Mouse (Mus musculus) intestine, postnatal 0 days (tissue): ENCODE measurements around the gene Nme6. TPM values are rescaled to one million over a fixed set of nuclear protein-coding genes. Genes with fewer than 3 reads are reported as not detected.
A peak's percentile ranks its signal among the peaks of the same experiment; 100 is the strongest.
"Not testable (repeated sequence)": the region's sequence is repeated elsewhere in the genome, so short reads cannot be mapped to it uniquely, and the experiment has no call there.

Experiments used
- ATAC-seq: fragments of 200-750 bp; cut with Nextera tagmentation; 2 replicates; pipeline ENCODE4 v1.8.0; 2017; ENCODE audit warnings: mild to moderate bottlenecking, moderate TSS enrichment, moderate library complexity
- H3K27ac ChIP-seq: fragments of 300-500 bp; sonication (generic); 2 replicates; pipeline ENCODE4 v1.5.1; 2014; ENCODE audit warnings: mild to moderate bottlenecking, low read depth, low read length, moderate library complexity
- H3K27me3 ChIP-seq: fragments of 300-500 bp; sonication (generic); replicated peaks from 2 replicates; pipeline ENCODE4 v1.6.1; 2014; ENCODE audit warnings: low read length, mixed read lengths; ENCODE audit not compliant: control insufficient read depth, insufficient read depth
- H3K36me3 ChIP-seq: fragments of 300-500 bp; sonication (generic); 2 replicates; pipeline ENCODE4 v1.6.1; 2014; ENCODE audit warnings: mild to moderate bottlenecking, moderate library complexity; ENCODE audit not compliant: control insufficient read depth, insufficient read depth
- H3K4me1 ChIP-seq: fragments of 300-500 bp; sonication (generic); replicated peaks from 2 replicates; pipeline ENCODE4 v1.6.1; 2014; ENCODE audit warnings: antibody characterized with exemption, low read length, mixed read lengths; ENCODE audit not compliant: control insufficient read depth, insufficient read depth
- H3K4me2 ChIP-seq: fragments of 300-500 bp; sonication (generic); replicated peaks from 2 replicates; pipeline ENCODE4 v1.6.1; 2014; ENCODE audit warnings: low read depth, mild to moderate bottlenecking, moderate library complexity
- H3K4me3 ChIP-seq: fragments of 300-500 bp; sonication (generic); 2 replicates; pipeline ENCODE4 v1.5.1; 2014; ENCODE audit warnings: low read depth, low read length
- H3K9ac ChIP-seq: fragments of 300-500 bp; sonication (generic); 2 replicates; pipeline ENCODE4 v1.6.1; 2014; ENCODE audit warnings: mild to moderate bottlenecking, low read depth, low read length
- H3K9me3 ChIP-seq: fragments of 300-500 bp; sonication (generic); 2 replicates; pipeline ENCODE4 v1.6.1; 2016; ENCODE audit warnings: mixed run types; ENCODE audit not compliant: control insufficient read depth
- CTCF ChIP-seq: sonication (generic); IDR thresholded peaks from 2 replicates; pipeline ENCODE4 v1.5.1; 2016; ENCODE audit warnings: low read depth, mild to moderate bottlenecking, control low read depth, antibody characterized with exemption, moderate library complexity
- WGBS: fragments of 180-500 bp; shearing (Covaris S2); extraction: QIAGEN DNeasy Blood & Tissue Kit; methylation state at CpG from one replicate; pipeline ENCODE4 v1.1.7; 2014; 5-methylcytosine and 5-hydroxymethylcytosine counted together
- polyA plus RNA-seq: library from polyadenylated mRNA; unstranded; fragments of >200 nt; fragmentation: Nextera tagmentation; extraction: Ambion mirVana; gene quantifications from 2 replicates; pipeline ENCODE4 v1.2.1, GENCODE M21; 2015

Gene Nme6
- polyA plus RNA-seq = 54.6 and 58.0 TPM in 2 replicates

- WGBS = under 1% methylated on average over 32 of the region's 32 CpGs
- H3K4me1 ChIP-seq = 0 out of 2 replicates have a peak, but pooled peaks cover 2% of the 10 kb centered on the region
Observed at GRCm38 (mm10) chr9:109832391-109833087, at the start of gene Nme6. Nme6 (plus strand) TSS chr9:109832749.

DNA sequence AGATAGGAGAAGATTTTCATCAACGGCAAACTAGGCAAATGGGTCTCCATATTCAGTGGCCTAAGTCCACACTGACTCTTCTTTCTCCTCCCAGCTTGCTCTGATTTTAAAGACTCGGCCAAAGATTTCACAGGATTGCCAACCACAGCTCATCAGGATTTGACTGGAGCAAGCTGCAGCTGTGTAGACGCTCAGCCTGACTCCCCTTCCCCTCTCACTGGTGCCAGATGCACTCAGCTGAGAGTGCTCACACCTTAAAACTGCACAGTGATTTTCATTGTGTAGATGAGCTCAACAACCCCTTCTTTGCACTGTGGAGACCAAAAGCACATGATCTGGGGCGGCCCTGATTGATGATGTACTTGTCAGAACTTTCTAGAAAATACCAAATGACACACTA is 42.0 kb upstream of the Nme6 start, which contains the start of gene Fbxw27:
Gene Fbxw27, minus strand, starts transcription at position 101 of the 400 bp plus-strand sequence.
- not testable (repeated sequence) for H3K27me3 ChIP-seq

More at GRCm38 (mm10) chr9:109832391-109833087, at the start of gene Nme6:
- Histone ChIP-seq H3K4me3 (peak within 1 kb of the TSS; percentile 71), H3K27ac (peak within 1 kb of the TSS; percentile 68; the same call in 1 of the 2 replicates), H3K36me3 (peaks cover 1% of the 10 kb centered on the region; the same call in 1 of the 2 replicates), H3K9me3 (no peaks in the 10 kb centered on the region), H3K27me3 (no peaks in the 10 kb centered on the region), H3K4me2 (peak within 1 kb of the TSS; percentile 95), H3K9ac (peak within 1 kb of the TSS; percentile 69)
- peak; percentile 87 for TF ChIP-seq CTCF
- peak; percentile 96 for ATAC-seq

GRCm38 (mm10) chr9:109795221-109795620 is 37.3 kb upstream of the Nme6 start:
- no peak overlapping the region for H3K4me3 ChIP-seq
- no peak for ATAC-seq
- H3K36me3 ChIP-seq = no peaks in the 10 kb centered on the region
- H3K9ac ChIP-seq = no peak overlapping the region
- no peak overlapping the region for H3K4me2 ChIP-seq
- no peaks in the 10 kb centered on the region for H3K27me3 ChIP-seq
- H3K4me1 ChIP-seq = no peaks in the 10 kb centered on the region
- 72% methylated on average over 2 of the region's 2 CpGs for WGBS
- no peak for TF ChIP-seq CTCF
- H3K27ac ChIP-seq = no peak overlapping the region
- H3K9me3 ChIP-seq = no peaks in the 10 kb centered on the region

More for the DNA sequence above, 42.0 kb upstream of the Nme6 start, which contains the start of gene Fbxw27:
- H3K4me2 ChIP-seq, ATAC-seq, H3K27ac ChIP-seq, H3K9me3 ChIP-seq, H3K36me3 ChIP-seq, H3K4me3 ChIP-seq, H3K4me1 ChIP-seq, H3K9ac ChIP-seq: not testable (repeated sequence)
- 81% methylated on average over 4 of the region's 4 CpGs for WGBS

GRCm38 (mm10) chr9:109795811-109796210 is 36.7 kb upstream of the Nme6 start:
- H3K9me3 ChIP-seq = no peaks in the 10 kb centered on the region
- no peaks in the 10 kb centered on the region for H3K4me1 ChIP-seq
- ATAC-seq = no peak
- no peak overlapping the region for H3K4me2 ChIP-seq
- H3K4me3 ChIP-seq = no peak overlapping the region
- H3K27ac ChIP-seq = no peak overlapping the region
- WGBS = 74% methylated on average over 2 of the region's 2 CpGs
- H3K36me3 ChIP-seq = no peaks in the 10 kb centered on the region
- no peak overlapping the region for H3K9ac ChIP-seq
- no peaks in the 10 kb centered on the region for H3K27me3 ChIP-seq
- TF ChIP-seq CTCF = 0 out of 2 replicates have a peak, but pooled peaks have one; percentile 7

DNA sequence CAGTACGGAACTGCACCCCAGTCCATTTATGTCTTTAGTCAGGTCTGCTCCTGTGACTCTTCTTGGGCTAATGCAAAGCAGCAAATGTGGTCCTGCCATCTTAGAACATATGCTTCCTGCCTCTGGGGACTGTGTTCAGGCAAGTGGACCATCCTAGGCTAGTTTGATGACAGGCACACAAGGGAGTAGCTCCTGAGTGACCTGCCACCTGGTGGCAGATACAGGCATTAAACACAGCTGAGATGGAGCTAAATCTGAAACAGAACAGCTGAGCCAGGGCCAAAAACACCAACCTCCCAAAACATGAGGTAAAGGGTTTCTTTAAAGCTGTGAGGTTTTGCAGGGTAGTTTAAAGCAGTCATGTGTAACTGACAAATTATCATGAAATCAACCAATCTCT is 34.5 kb upstream of the Nme6 start:
- no peaks in the 10 kb centered on the region for H3K4me1 ChIP-seq
- no peaks in the 10 kb centered on the region for H3K36me3 ChIP-seq
- no peak overlapping the region for H3K4me2 ChIP-seq
- H3K27ac ChIP-seq = no peak overlapping the region
- H3K9ac ChIP-seq = no peak overlapping the region
- no peak overlapping the region for H3K4me3 ChIP-seq
- ATAC-seq = no peak
- H3K27me3 ChIP-seq = no peaks in the 10 kb centered on the region
- peak; percentile 76 for TF ChIP-seq CTCF
- no peaks in the 10 kb centered on the region for H3K9me3 ChIP-seq
- WGBS = 85% methylated on average over 1 of the region's 1 CpGs

DNA sequence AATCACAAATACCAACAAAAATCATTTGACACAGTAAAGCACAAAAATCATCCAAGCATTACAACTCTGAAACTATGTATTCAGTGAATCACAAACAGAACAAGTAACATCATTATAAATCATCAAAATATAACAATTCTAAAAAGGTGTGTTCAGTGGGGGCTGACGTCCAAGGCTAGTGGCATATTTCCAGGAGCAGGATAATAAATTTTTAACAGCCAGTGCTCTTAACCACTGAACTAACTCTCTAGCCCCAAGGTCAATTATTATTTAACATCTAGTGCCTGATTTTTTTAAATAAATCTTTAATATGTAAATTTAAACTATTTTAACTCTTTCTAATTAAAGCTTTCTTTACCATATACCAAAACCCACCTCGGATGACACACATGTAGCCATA is 27.0 kb upstream of the Nme6 start:
- H3K9me3 ChIP-seq, H3K36me3 ChIP-seq, H3K9ac ChIP-seq, H3K4me2 ChIP-seq, H3K4me3 ChIP-seq, H3K27ac ChIP-seq, H3K27me3 ChIP-seq, H3K4me1 ChIP-seq, ATAC-seq: not testable (repeated sequence)
- WGBS = 56% methylated on average over 2 of the region's 2 CpGs
